Mouse (Mus musculus): ENCODE data around the gene Mmp24. TPM values are rescaled to one million over a fixed set of nuclear protein-coding genes. Genes with fewer than 3 reads are reported as not detected.

The Mmp24 gene
- polyA plus RNA-seq, 1 experiment from 2014 or later, result 0.73 TPM

DNA sequence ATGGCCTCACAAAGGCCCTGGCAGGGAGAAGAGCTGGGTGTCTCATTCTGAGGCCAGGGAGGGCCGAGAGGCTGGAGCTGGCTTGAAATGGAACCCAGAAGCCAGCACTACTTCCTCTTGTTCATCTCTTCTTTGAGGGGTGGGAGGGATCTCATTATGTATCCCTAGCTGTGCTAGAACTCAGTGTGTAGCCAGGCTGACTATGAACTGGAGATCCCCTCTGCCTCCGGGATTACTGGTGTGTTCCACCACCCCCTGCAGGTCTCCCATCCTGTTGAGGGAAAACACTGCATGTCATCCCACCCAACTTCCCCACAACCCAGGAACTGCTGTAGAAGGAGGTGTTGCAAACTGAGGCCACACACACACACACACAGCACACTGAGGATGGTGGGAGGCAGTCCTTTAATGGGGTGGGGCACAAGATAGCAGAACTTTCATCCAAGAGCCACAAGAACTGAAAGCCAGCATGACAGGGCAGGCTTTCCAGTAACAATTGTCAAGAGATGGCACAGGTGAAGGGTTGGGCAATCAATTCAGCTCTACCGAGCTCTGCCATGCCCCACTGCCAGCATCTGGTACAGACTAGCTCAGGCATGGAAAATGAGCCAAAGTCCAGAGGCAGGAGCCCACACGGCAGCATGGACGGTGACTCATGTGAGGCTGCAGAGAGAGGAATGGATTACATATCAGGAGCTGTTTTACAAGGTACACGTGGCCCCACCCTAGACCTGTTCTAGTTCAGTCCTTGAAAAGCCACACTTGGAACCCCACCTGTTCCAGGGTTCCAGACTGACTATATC, 44.5 kb downstream of the Mmp24 start:
- Histone ChIP-seq H3K36me3 (replicated peaks; ENCODE audit: control insufficient read depth, insufficient read depth, low read depth, low read length) (peaks cover 3% of the 10 kb centered on the region), H3K9ac (replicated peaks; ENCODE audit: low read length) (no peak overlapping the region), H3K9me3 (replicated peaks; ENCODE audit: control insufficient read depth, low read length) (no peaks in the 10 kb centered on the region), H3K27me3 (ENCODE audit: control insufficient read depth, insufficient read depth, low read length) (no peaks in the 10 kb centered on the region), H3K4me3 (ENCODE audit: low read depth, low read length) (no peak overlapping the region), H3K27ac (replicated peaks; ENCODE audit: low read depth, low read length) (no peak overlapping the region; the same call in 1 of the 2 replicates), H3K4me1 (ENCODE audit: control insufficient read depth, insufficient read depth, low read length) (no peaks in the 10 kb centered on the region), H3K4me2 (ENCODE audit: low read depth, low read length) (peak overlapping the region; percentile 86)
- ATAC-seq (replicated peaks; ENCODE audit: insufficient number of reproducible peaks, low FRiP score, low TSS enrichment, low read depth), result no peak
- WGBS, result 69% methylated on average over 6 of the region's 6 CpGs
- no peak for DNase-seq (ENCODE audit: low spot score)

GRCm38 (mm10) chr2:155820779-155821178, 45.6 kb downstream of the Mmp24 start:
- H3K27me3 ChIP-seq (ENCODE audit: control insufficient read depth, insufficient read depth, low read length), result no peaks in the 10 kb centered on the region
- 90% methylated on average over 5 of the region's 5 CpGs for WGBS
- H3K36me3 ChIP-seq (replicated peaks; ENCODE audit: control insufficient read depth, insufficient read depth, low read depth, low read length), result peaks cover 3% of the 10 kb centered on the region
- no peak overlapping the region for H3K4me3 ChIP-seq (ENCODE audit: low read depth, low read length)
- DNase-seq (ENCODE audit: low spot score) (no peak), ATAC-seq (replicated peaks; ENCODE audit: insufficient number of reproducible peaks, low FRiP score, low TSS enrichment, low read depth) (no peak)
- H3K27ac ChIP-seq (replicated peaks; ENCODE audit: low read depth, low read length), result no peak overlapping the region
- H3K4me1 ChIP-seq (ENCODE audit: control insufficient read depth, insufficient read depth, low read length), result no peaks in the 10 kb centered on the region; the same call in 1 of the 2 replicates
- H3K9me3 ChIP-seq (replicated peaks; ENCODE audit: control insufficient read depth, low read length), result no peaks in the 10 kb centered on the region
- no peak overlapping the region for H3K9ac ChIP-seq (replicated peaks; ENCODE audit: low read length)
- H3K4me2 ChIP-seq (ENCODE audit: low read depth, low read length), result no peak overlapping the region

DNA sequence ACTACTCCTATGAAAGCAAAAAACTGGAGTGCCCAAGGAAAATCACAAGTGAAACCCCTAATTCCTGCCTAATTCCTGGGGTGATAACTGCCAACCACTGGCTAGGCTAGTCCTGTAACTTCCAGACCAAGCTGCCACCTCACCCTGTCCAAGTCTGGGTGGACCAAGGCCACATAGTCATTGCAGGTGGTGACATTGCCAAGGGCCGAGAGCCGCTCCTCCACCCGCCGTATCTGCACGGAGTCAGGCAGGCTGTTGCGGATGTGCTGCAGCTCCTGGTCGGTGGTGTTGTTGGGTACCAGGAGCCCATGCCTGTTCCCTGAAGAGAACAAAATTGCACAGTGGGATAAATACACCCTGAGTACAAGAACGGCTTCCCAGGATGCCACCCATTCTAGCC, 48.6 kb downstream of the Mmp24 start:
- H3K4me1 ChIP-seq (ENCODE audit: control insufficient read depth, insufficient read depth, low read length), result no peaks in the 10 kb centered on the region; the same call in 1 of the 2 replicates
- WGBS, result 95% methylated on average over 8 of the region's 8 CpGs
- no peaks in the 10 kb centered on the region for H3K9me3 ChIP-seq (replicated peaks; ENCODE audit: control insufficient read depth, low read length)
- no peaks in the 10 kb centered on the region for H3K27me3 ChIP-seq (ENCODE audit: control insufficient read depth, insufficient read depth, low read length)
- H3K27ac ChIP-seq (replicated peaks; ENCODE audit: low read depth, low read length), result no peak overlapping the region
- H3K9ac ChIP-seq (replicated peaks; ENCODE audit: low read length), result no peak overlapping the region
- no peak overlapping the region for H3K4me2 ChIP-seq (ENCODE audit: low read depth, low read length)
- no peak for DNase-seq (ENCODE audit: low spot score)
- H3K36me3 ChIP-seq (replicated peaks; ENCODE audit: control insufficient read depth, insufficient read depth, low read depth, low read length), result peaks cover 3% of the 10 kb centered on the region
- no peak for ATAC-seq (replicated peaks; ENCODE audit: insufficient number of reproducible peaks, low FRiP score, low TSS enrichment, low read depth)
- no peak overlapping the region for H3K4me3 ChIP-seq (ENCODE audit: low read depth, low read length)

DNA sequence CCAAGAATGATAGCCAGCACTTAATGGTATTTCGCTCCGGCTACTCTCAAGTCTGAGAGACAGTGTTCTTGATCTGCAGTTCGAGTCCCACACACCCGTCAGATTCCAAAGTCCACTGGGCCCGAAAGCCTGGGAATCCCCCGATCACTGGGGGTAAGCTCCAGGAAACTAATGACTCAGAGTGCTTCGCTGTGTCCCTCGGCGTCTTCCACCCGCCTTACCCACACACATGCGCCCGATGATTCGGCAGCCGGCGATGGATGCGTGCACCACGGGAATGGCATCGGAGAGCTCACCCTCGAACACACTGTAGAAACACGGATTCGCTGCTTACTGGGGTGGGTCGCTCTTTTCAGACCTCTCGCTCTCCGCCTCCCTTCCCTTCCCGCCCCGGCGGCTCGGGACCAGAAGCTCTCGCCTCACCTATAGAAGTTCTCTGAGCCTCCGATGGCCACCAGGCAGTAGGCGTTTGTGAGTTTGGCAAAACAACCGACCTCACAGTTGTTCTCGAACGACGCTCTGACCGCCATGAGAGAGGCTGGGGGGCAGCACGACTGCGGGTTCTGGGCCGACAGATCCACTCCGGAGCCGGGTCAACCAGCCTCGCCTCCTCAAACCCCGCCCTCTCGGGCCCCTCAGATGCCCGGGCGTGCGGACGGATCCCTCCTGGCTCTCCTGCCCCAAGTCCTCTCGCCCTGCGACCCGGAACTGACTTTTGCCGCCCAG, 50.9 kb downstream of the Mmp24 start:
- DNase-seq (ENCODE audit: low spot score), result peak; percentile 14
- Histone ChIP-seq H3K9me3 (replicated peaks; ENCODE audit: control insufficient read depth, low read length) (no peaks in the 10 kb centered on the region), H3K4me1 (ENCODE audit: control insufficient read depth, insufficient read depth, low read length) (no peaks in the 10 kb centered on the region; the same call in 1 of the 2 replicates), H3K9ac (replicated peaks; ENCODE audit: low read length) (peak overlapping the region; percentile 68), H3K4me2 (ENCODE audit: low read depth, low read length) (peak overlapping the region; percentile 58), H3K27ac (replicated peaks; ENCODE audit: low read depth, low read length) (0 out of 2 replicates have a peak overlapping the region, but pooled peaks have one; percentile 23), H3K4me3 (ENCODE audit: low read depth, low read length) (peak overlapping the region; percentile 74), H3K36me3 (replicated peaks; ENCODE audit: control insufficient read depth, insufficient read depth, low read depth, low read length) (peaks cover 3% of the 10 kb centered on the region; the same call in 1 of the 2 replicates), H3K27me3 (ENCODE audit: control insufficient read depth, insufficient read depth, low read length) (no peaks in the 10 kb centered on the region)
- peak; percentile 10; the same call in 1 of the 2 replicates for ATAC-seq (replicated peaks; ENCODE audit: insufficient number of reproducible peaks, low FRiP score, low TSS enrichment, low read depth)
- WGBS, result 3% methylated on average over 50 of the region's 52 CpGs

- ATAC-seq (replicated peaks; ENCODE audit: insufficient number of reproducible peaks, low FRiP score, low TSS enrichment, low read depth) (peak; percentile 92), DNase-seq (ENCODE audit: low spot score) (peak; percentile 96)
- WGBS, result 5% methylated on average over 27 of the region's 27 CpGs
- H3K27ac ChIP-seq (replicated peaks; ENCODE audit: low read depth, low read length), result 0 out of 2 replicates have a peak within 1 kb of the TSS, but pooled peaks have one; percentile 23
- peak within 1 kb of the TSS; percentile 58 for H3K4me2 ChIP-seq (ENCODE audit: low read depth, low read length)
- H3K27me3 ChIP-seq (ENCODE audit: control insufficient read depth, insufficient read depth, low read length), result no peaks in the 10 kb centered on the region
- peak within 1 kb of the TSS; percentile 74 for H3K4me3 ChIP-seq (ENCODE audit: low read depth, low read length)
- H3K9me3 ChIP-seq (replicated peaks; ENCODE audit: control insufficient read depth, low read length), result no peaks in the 10 kb centered on the region
- peaks cover 3% of the 10 kb centered on the region; the same call in 1 of the 2 replicates for H3K36me3 ChIP-seq (replicated peaks; ENCODE audit: control insufficient read depth, insufficient read depth, low read depth, low read length)
- H3K9ac ChIP-seq (replicated peaks; ENCODE audit: low read length), result peak within 1 kb of the TSS; percentile 68
- no peaks in the 10 kb centered on the region; the same call in 1 of the 2 replicates for H3K4me1 ChIP-seq (ENCODE audit: control insufficient read depth, insufficient read depth, low read length)
Measured at GRCm38 (mm10) chr2:155826630-155827424, 51.7 kb downstream of the Mmp24 start, which contains the start of gene Eif6. Gene Eif6 (minus strand): TSS chr2:155826925.

- Histone ChIP-seq H3K27me3 (ENCODE audit: control insufficient read depth, insufficient read depth, low read length) (no peaks in the 10 kb centered on the region), H3K4me2 (ENCODE audit: low read depth, low read length) (no peak overlapping the region), H3K9ac (replicated peaks; ENCODE audit: low read length) (no peak overlapping the region), H3K4me1 (ENCODE audit: control insufficient read depth, insufficient read depth, low read length) (no peaks in the 10 kb centered on the region), H3K27ac (replicated peaks; ENCODE audit: low read depth, low read length) (no peak overlapping the region), H3K4me3 (ENCODE audit: low read depth, low read length) (no peak overlapping the region), H3K36me3 (replicated peaks; ENCODE audit: control insufficient read depth, insufficient read depth, low read depth, low read length) (no peaks in the 10 kb centered on the region), H3K9me3 (replicated peaks; ENCODE audit: control insufficient read depth, low read length) (no peaks in the 10 kb centered on the region)
- WGBS, result 91% methylated on average over 8 of the region's 8 CpGs
- no peak for ATAC-seq (replicated peaks; ENCODE audit: insufficient number of reproducible peaks, low FRiP score, low TSS enrichment, low read depth)
- no peak for DNase-seq (ENCODE audit: low spot score)
Measured at GRCm38 (mm10) chr2:155830841-155831240, 55.7 kb downstream of the Mmp24 start.

DNA sequence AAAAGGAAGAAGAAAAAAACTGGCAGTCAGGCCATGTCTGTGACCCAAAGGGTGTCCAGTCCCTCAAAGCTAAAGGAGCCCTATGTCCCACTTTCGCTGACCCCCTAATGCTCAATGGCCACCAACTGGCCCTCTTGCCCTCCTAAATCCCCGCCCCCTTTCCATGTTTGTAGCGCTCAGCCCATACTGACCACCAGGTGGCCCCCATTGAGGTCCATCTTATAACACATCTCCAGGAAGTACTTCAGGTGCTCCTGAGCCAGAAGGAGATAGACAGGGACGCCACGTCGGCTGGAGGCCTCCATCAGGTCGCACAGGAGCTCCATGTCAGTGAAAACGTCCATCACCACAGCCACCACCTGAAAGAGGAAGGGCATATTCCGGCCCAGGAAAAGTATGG, 56.2 kb downstream of the Mmp24 start:
- no peaks in the 10 kb centered on the region for H3K27me3 ChIP-seq (ENCODE audit: control insufficient read depth, insufficient read depth, low read length)
- H3K27ac ChIP-seq (replicated peaks; ENCODE audit: low read depth, low read length), result no peak overlapping the region
- WGBS, result 59% methylated on average over 9 of the region's 9 CpGs
- no peak overlapping the region for H3K9ac ChIP-seq (replicated peaks; ENCODE audit: low read length)
- no peak overlapping the region for H3K4me3 ChIP-seq (ENCODE audit: low read depth, low read length)
- ATAC-seq (replicated peaks; ENCODE audit: insufficient number of reproducible peaks, low FRiP score, low TSS enrichment, low read depth) (no peak), DNase-seq (ENCODE audit: low spot score) (no peak)
- H3K36me3 ChIP-seq (replicated peaks; ENCODE audit: control insufficient read depth, insufficient read depth, low read depth, low read length), result no peaks in the 10 kb centered on the region
- no peaks in the 10 kb centered on the region for H3K4me1 ChIP-seq (ENCODE audit: control insufficient read depth, insufficient read depth, low read length)
- no peaks in the 10 kb centered on the region for H3K9me3 ChIP-seq (replicated peaks; ENCODE audit: control insufficient read depth, low read length)
- no peak overlapping the region for H3K4me2 ChIP-seq (ENCODE audit: low read depth, low read length)
